Mouse (Mus musculus) midbrain, embryonic 13.5 days (tissue): ENCODE results near the gene Il1f8. TPM values are rescaled to one million over a fixed set of nuclear protein-coding genes. Genes with fewer than 3 reads are reported as not detected.
"Not testable (repeated sequence)": the region's sequence is repeated elsewhere in the genome, so short reads cannot be mapped to it uniquely, and the experiment has no call there.

Experiments used
- ATAC-seq: fragments of 200-750 bp; cut with Nextera tagmentation; 2 replicates; pipeline ENCODE4 v1.8.0; 2017; ENCODE audit warnings: mild to moderate bottlenecking, moderate TSS enrichment, moderate library complexity
- H3K27ac ChIP-seq: fragments of 300-500 bp; sonication (generic); 2 replicates; pipeline ENCODE4 v1.5.1; 2015; ENCODE audit warnings: inconsistent platforms, mild to moderate bottlenecking, moderate library complexity
- H3K27me3 ChIP-seq: fragments of 300-500 bp; sonication (generic); 2 replicates; pipeline ENCODE4 v1.6.1; 2015; ENCODE audit warnings: mild to moderate bottlenecking, inconsistent platforms
- H3K36me3 ChIP-seq: fragments of 300-500 bp; sonication (generic); 2 replicates; pipeline ENCODE4 v1.6.1; 2015; ENCODE audit warnings: mild to moderate bottlenecking, inconsistent platforms
- H3K4me1 ChIP-seq: fragments of 300-500 bp; sonication (generic); replicated peaks from 2 replicates; pipeline ENCODE4 v1.6.1; 2015; ENCODE audit warnings: inconsistent platforms
- H3K4me2 ChIP-seq: fragments of 300-500 bp; sonication (generic); replicated peaks from 2 replicates; pipeline ENCODE4 v1.6.1; 2015; ENCODE audit warnings: moderate library complexity, mild to moderate bottlenecking, inconsistent platforms
- H3K4me3 ChIP-seq: fragments of 300-500 bp; sonication (generic); replicated peaks from 2 replicates; pipeline ENCODE4 v1.5.1; 2015; ENCODE audit warnings: mild to moderate bottlenecking, inconsistent platforms
- H3K9ac ChIP-seq: fragments of 300-500 bp; sonication (generic); replicated peaks from 2 replicates; pipeline ENCODE4 v1.6.1; 2015; ENCODE audit warnings: mild to moderate bottlenecking, inconsistent platforms
- H3K9me3 ChIP-seq: fragments of 300-500 bp; sonication (generic); 2 replicates; pipeline ENCODE4 v1.6.1; 2016; ENCODE audit warnings: mild to moderate bottlenecking, inconsistent platforms
- WGBS: fragments of 180-500 bp; shearing (Covaris S2); methylation state at CpG from one replicate; pipeline ENCODE4 v1.1.7; 2015; 5-methylcytosine and 5-hydroxymethylcytosine counted together
- polyA plus RNA-seq: library from polyadenylated mRNA; unstranded; fragments of >200 nt; fragmentation: Nextera tagmentation; extraction: Ambion mirVana; gene quantifications from 2 replicates; pipeline ENCODE4 v1.2.1, GENCODE M21; 2015

Il1f8 gene
- polyA plus RNA-seq = not detected in 2 replicates

- H3K4me2 ChIP-seq = no peak within 1 kb of the TSS
- H3K27ac ChIP-seq = no peak within 1 kb of the TSS
- H3K9me3 ChIP-seq = no peaks in the 10 kb centered on the region
- no peak within 1 kb of the TSS for H3K4me3 ChIP-seq
- H3K9ac ChIP-seq = no peak within 1 kb of the TSS
- no peaks in the 10 kb centered on the region for H3K27me3 ChIP-seq
- 94% methylated on average over 2 of the region's 2 CpGs for WGBS
- no peaks in the 10 kb centered on the region for H3K36me3 ChIP-seq
- no peaks in the 10 kb centered on the region for H3K4me1 ChIP-seq
- no peak for ATAC-seq
Measured at GRCm38 (mm10) chr2:24152861-24153260, at the start of gene Il1f8. Gene Il1f8 (plus strand): TSS chr2:24153161.

DNA sequence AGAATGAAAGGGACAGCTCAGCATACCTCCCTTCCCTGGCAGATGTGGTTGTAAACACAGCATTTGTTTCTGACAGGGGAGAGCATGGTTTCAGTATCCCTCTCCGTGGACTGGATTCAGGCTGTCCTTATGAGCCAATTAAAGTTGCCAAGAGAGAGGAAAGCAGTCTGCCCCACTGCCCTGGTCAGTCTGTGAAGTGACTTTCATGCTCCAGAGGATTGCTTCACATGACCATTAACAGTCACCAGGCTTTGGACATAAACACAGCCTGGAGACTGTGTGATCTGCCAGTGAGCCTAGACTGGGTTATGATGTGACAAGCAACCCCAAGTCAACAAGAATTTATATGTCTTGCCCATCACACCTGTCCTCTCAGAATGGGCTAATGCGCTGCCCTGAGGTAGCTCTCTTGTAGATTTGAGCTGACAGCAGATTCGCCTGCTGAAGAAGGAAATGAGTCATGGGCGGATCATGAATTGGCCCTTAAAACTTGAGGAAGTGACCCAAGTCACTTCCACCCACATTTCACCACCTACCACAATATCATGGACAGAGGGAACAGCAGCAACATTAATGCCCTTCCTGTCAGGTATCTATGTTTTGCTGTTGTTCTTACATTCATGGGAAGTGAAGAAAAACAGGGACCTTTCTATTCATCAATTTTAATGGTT is 49.2 kb upstream of the Il1f8 start:
- Histone ChIP-seq H3K27me3 (no peaks in the 10 kb centered on the region), H3K27ac (no peak overlapping the region), H3K4me3 (no peak overlapping the region), H3K36me3 (no peaks in the 10 kb centered on the region), H3K4me2 (no peak overlapping the region), H3K4me1 (no peaks in the 10 kb centered on the region), H3K9me3 (no peaks in the 10 kb centered on the region), H3K9ac (no peak overlapping the region)
- 85% methylated on average over 4 of the region's 4 CpGs for WGBS
- ATAC-seq = no peak

- Histone ChIP-seq H3K9me3 (no peaks in the 10 kb centered on the region; the same call in 1 of the 2 replicates), H3K4me3 (no peak overlapping the region), H3K4me2 (no peak overlapping the region), H3K4me1 (no peaks in the 10 kb centered on the region), H3K9ac (no peak overlapping the region), H3K27ac (no peak overlapping the region), H3K36me3 (no peaks in the 10 kb centered on the region), H3K27me3 (no peaks in the 10 kb centered on the region)
- ATAC-seq = no peak
Measured at GRCm38 (mm10) chr2:24109085-24109484, 43.9 kb upstream of the Il1f8 start.

DNA sequence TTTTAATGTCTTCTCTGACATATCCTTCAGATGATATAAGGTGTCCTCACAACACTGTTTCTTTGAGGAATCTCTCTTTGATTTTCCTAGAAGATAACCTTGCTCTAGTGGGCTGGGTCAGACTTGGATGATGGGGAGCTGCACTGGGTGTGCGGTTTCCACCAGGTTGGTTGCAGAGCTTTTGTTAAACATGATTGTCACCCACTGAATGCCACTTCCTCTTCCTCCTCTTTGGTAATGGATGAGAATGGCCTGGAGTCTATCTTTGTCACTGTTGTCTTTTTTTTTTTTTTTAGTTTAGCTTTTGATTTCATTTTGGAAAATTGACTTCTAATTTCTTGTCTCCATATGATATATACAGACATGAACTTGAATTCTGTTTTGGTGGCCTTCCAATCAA is 18.6 kb upstream of the Il1f8 start:
- WGBS = 84% methylated on average over 1 of the region's 1 CpGs
- 0 out of 2 replicates have a peak, but pooled peaks cover 1% of the 10 kb centered on the region for H3K9me3 ChIP-seq

DNA sequence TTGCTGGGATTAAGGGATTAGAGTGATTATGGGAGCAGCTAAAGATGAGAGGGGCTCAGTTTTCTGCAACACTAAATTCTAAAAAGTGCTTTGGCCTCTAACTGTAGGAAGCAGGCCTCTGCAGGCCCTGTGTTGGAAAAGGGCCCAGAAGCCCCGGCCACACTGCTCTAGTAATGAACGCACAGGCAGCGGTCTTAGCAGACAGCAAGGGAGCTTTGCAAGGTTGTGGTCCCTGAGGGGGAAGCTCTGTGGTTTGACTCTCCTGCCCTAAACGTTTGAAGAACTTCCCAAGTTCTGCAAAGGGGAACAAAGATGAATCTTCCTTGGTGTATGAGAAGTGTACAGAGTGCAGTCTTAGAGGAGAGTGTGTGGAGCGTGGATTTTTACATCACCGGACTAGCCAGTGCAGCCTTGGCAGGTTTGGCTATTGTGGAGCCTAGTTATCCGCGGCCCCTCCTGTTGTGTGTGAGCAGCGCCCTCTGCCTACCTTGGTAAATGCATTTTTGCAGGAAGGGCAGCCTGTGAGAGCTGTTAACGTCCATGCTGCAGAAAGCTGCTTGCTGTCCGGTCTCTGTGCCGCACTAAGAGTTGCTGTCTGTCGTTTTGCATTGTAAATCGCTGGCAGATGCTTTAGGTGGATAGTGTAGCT is 28.8 kb downstream of the Il1f8 start:
- Histone ChIP-seq H3K4me3 (peak overlapping the region; percentile 22; the same call in 1 of the 2 replicates), H3K4me2 (peak overlapping the region; percentile 38), H3K9ac (peak overlapping the region; percentile 12; the same call in 1 of the 2 replicates)
- H3K36me3 ChIP-seq, H3K27ac ChIP-seq, H3K27me3 ChIP-seq, H3K9me3 ChIP-seq, H3K4me1 ChIP-seq: not testable (repeated sequence)
- ATAC-seq = peak; percentile 89
- 17% methylated on average over 14 of the region's 14 CpGs for WGBS

More for the DNA sequence above, 18.6 kb upstream of the Il1f8 start:
- no peaks in the 10 kb centered on the region for H3K27me3 ChIP-seq
- no peak for ATAC-seq
- H3K4me2 ChIP-seq = no peak overlapping the region
- no peak overlapping the region for H3K27ac ChIP-seq
- no peaks in the 10 kb centered on the region for H3K4me1 ChIP-seq
- H3K9ac ChIP-seq = no peak overlapping the region
- no peak overlapping the region for H3K4me3 ChIP-seq
- H3K36me3 ChIP-seq = no peaks in the 10 kb centered on the region

GRCm38 (mm10) chr2:24182423-24183147 is 29.6 kb downstream of the Il1f8 start:
- H3K9me3 ChIP-seq, H3K27me3 ChIP-seq, H3K27ac ChIP-seq, H3K4me1 ChIP-seq, H3K36me3 ChIP-seq, H3K9ac ChIP-seq: not testable (repeated sequence)
- 65% methylated on average over 13 of the region's 13 CpGs for WGBS
- peak; percentile 50; the same call in 1 of the 2 replicates for ATAC-seq
- Histone ChIP-seq H3K4me3 (peak overlapping the region; percentile 22; the same call in 1 of the 2 replicates), H3K4me2 (peak overlapping the region; percentile 38)

GRCm38 (mm10) chr2:24184092-24184491 is 31.1 kb downstream of the Il1f8 start:
- not testable (repeated sequence) for H3K27me3 ChIP-seq, H3K9ac ChIP-seq, H3K9me3 ChIP-seq, H3K4me1 ChIP-seq, H3K4me2 ChIP-seq, ATAC-seq, H3K36me3 ChIP-seq, H3K4me3 ChIP-seq, H3K27ac ChIP-seq

- no peak within 1 kb of the TSS for H3K9ac ChIP-seq
- H3K4me2 ChIP-seq = no peak within 1 kb of the TSS
- no peaks in the 10 kb centered on the region for H3K27me3 ChIP-seq
- H3K4me3 ChIP-seq = no peak within 1 kb of the TSS
- no peaks in the 10 kb centered on the region for H3K4me1 ChIP-seq
- WGBS = 100% methylated on average over 1 of the region's 1 CpGs
- no peaks in the 10 kb centered on the region for H3K36me3 ChIP-seq
- no peak within 1 kb of the TSS for H3K27ac ChIP-seq
- ATAC-seq = no peak
- no peaks in the 10 kb centered on the region for H3K9me3 ChIP-seq
Measured at GRCm38 (mm10) chr2:24186176-24186575, 33.2 kb downstream of the Il1f8 start, which contains the start of gene Il1f9. Gene Il1f9 (plus strand): TSS chr2:24186476.

GRCm38 (mm10) chr2:24187585-24187984 is 34.6 kb downstream of the Il1f8 start:
- H3K27ac ChIP-seq = no peak overlapping the region
- no peak overlapping the region for H3K4me3 ChIP-seq
- H3K27me3 ChIP-seq = no peaks in the 10 kb centered on the region
- no peaks in the 10 kb centered on the region for H3K36me3 ChIP-seq
- H3K4me1 ChIP-seq = no peaks in the 10 kb centered on the region
- no peak overlapping the region for H3K4me2 ChIP-seq
- 89% methylated on average over 6 of the region's 6 CpGs for WGBS
- no peak for ATAC-seq
- no peaks in the 10 kb centered on the region for H3K9me3 ChIP-seq
- H3K9ac ChIP-seq = no peak overlapping the region

GRCm38 (mm10) chr2:24188189-24188588 is 35.2 kb downstream of the Il1f8 start:
- WGBS = 79% methylated on average over 1 of the region's 1 CpGs
- Histone ChIP-seq H3K27ac (no peak overlapping the region), H3K9ac (no peak overlapping the region), H3K36me3 (no peaks in the 10 kb centered on the region), H3K4me1 (no peaks in the 10 kb centered on the region), H3K9me3 (no peaks in the 10 kb centered on the region), H3K4me3 (no peak overlapping the region), H3K27me3 (no peaks in the 10 kb centered on the region), H3K4me2 (no peak overlapping the region)
- no peak for ATAC-seq
